Mouse (Mus musculus) hindbrain, embryonic 12.5 days (tissue): ENCODE data around the gene Galnt16. TPM values are rescaled to one million over a fixed set of nuclear protein-coding genes. Genes with fewer than 3 reads are reported as not detected.
A peak's percentile ranks its signal among the peaks of the same experiment; 100 is the strongest.

Source experiments
- ATAC-seq: fragments of 200-750 bp; cut with Nextera tagmentation; 2 replicates; pipeline ENCODE4 v1.8.0; 2017; ENCODE audit warnings: moderate TSS enrichment; ENCODE audit not compliant: low FRiP score
- H3K27ac ChIP-seq: fragments of 300-500 bp; sonication (generic); 2 replicates; pipeline ENCODE4 v1.5.1; 2016; ENCODE audit warnings: mild to moderate bottlenecking
- H3K27me3 ChIP-seq: fragments of 300-500 bp; sonication (generic); 2 replicates; pipeline ENCODE4 v1.6.1; 2016; ENCODE audit warnings: mild to moderate bottlenecking
- H3K36me3 ChIP-seq: fragments of 300-500 bp; sonication (generic); 2 replicates; pipeline ENCODE4 v1.6.1; 2016; ENCODE audit warnings: mild to moderate bottlenecking
- H3K4me1 ChIP-seq: fragments of 300-500 bp; sonication (generic); 2 replicates; pipeline ENCODE4 v1.6.1; 2016
- H3K4me2 ChIP-seq: fragments of 300-500 bp; sonication (generic); replicated peaks from 2 replicates; pipeline ENCODE4 v1.6.1; 2016; ENCODE audit warnings: mild to moderate bottlenecking
- H3K4me3 ChIP-seq: fragments of 300-500 bp; sonication (generic); 2 replicates; pipeline ENCODE4 v1.5.1; 2016; ENCODE audit warnings: mild to moderate bottlenecking
- H3K9ac ChIP-seq: fragments of 300-500 bp; sonication (generic); 2 replicates; pipeline ENCODE4 v1.6.1; 2016; ENCODE audit warnings: mild to moderate bottlenecking, moderate library complexity
- H3K9me3 ChIP-seq: fragments of 300-500 bp; sonication (generic); replicated peaks from 2 replicates; pipeline ENCODE4 v1.6.1; 2016; ENCODE audit warnings: mild to moderate bottlenecking
- WGBS: fragments of 180-500 bp; shearing (Covaris S2); methylation state at CpG from one replicate; pipeline ENCODE4 v1.1.7; 2016; 5-methylcytosine and 5-hydroxymethylcytosine counted together
- polyA plus RNA-seq: library from polyadenylated mRNA; unstranded; fragments of >200 nt; fragmentation: Nextera tagmentation; extraction: Ambion mirVana; gene quantifications from 2 replicates; pipeline ENCODE4 v1.2.1, GENCODE M21; 2016

Galnt16 gene
- polyA plus RNA-seq, 1 experiment from 2014 or later: 22.3 TPM

DNA sequence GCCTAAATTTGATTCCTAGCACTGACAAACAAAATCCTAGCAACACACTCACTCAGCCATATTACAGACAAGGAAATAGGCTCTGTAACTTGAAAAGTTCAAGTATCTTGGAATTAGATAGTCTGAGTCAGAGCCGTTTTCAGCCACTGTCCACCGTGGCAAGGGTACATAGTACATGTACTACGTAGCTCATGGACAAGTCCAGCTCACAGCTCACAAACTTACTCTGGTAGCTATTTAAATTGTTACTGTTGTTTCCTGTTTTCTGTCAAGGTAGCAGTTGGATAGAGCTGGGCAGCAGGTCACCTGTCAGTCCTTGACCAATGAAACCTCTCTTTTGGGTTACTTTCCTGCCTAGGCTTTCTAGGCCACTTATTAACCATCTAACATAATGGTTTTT lies 128.3 kb downstream of the Galnt16 start:
- Histone ChIP-seq H3K27ac (no peak overlapping the region), H3K27me3 (no peaks in the 10 kb centered on the region), H3K4me3 (no peak overlapping the region), H3K9me3 (no peaks in the 10 kb centered on the region), H3K4me1 (peaks cover 31% of the 10 kb centered on the region), H3K36me3 (0 out of 2 replicates have a peak, but pooled peaks cover 11% of the 10 kb centered on the region), H3K9ac (0 out of 2 replicates have a peak overlapping the region, but pooled peaks have one; percentile 36), H3K4me2 (peak overlapping the region; percentile 88)
- no peak for ATAC-seq
- WGBS: 96% methylated on average over 3 of the region's 3 CpGs

DNA sequence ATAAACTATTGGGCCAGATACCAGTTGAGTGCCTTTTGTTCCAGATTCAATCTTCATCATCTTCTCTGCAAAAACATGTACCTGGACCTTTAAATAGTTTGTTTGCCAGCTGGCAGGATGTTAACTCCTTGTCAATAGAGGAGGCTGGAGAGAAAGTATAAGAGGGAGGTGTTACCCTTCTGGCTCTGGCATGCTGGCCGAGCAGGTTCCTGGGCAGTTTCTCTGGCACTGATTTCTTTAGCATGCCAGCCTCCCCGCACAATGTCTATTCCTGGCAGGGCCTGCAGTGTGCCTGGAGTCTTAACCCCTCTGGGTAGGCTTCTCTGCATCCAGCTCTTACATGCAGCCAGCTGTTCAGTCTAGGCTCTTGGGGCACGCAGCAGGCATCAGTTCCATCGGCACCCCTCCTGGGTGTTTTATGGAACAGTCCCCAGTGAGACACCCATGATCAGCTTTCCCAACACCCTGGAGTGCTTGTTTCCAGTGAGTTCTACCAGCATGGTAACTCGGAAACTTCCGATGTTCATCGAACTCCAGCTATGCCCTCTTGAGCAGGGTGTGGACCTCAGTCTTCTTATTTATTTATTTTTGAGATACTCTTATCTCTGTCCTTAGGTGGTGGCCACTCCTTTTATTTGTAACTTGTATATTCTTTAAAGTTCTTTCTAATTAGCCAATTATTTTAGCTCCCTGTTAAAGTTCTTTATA lies 136.0 kb downstream of the Galnt16 start:
- H3K36me3 ChIP-seq: 0 out of 2 replicates have a peak, but pooled peaks cover 6% of the 10 kb centered on the region
- 92% methylated on average over 7 of the region's 7 CpGs for WGBS
- H3K27me3 ChIP-seq: no peaks in the 10 kb centered on the region
- no peak overlapping the region for H3K9ac ChIP-seq
- H3K4me1 ChIP-seq: no peaks in the 10 kb centered on the region
- no peak overlapping the region for H3K4me2 ChIP-seq
- ATAC-seq: no peak
- no peak overlapping the region for H3K4me3 ChIP-seq
- H3K9me3 ChIP-seq: no peaks in the 10 kb centered on the region
- no peak overlapping the region for H3K27ac ChIP-seq

DNA sequence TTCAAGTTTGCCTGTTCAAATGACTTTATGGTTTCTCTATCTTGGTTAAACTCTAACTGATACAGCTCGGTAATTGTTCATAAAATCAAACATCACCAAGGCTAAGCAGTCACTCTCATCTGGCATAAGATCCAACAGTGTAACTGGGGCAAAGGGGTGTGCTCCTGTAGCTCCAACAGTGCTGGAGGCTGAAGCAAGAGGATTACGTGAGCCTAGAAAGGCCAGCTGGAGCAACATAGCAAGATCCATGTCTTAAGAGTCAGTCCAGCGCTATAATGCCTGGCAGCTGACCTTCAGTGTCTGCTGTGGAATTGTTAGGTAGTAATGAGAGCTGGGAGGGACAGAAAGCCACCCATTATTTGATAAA lies 136.6 kb downstream of the Galnt16 start:
- Histone ChIP-seq H3K27me3 (no peaks in the 10 kb centered on the region), H3K9ac (no peak overlapping the region), H3K36me3 (0 out of 2 replicates have a peak, but pooled peaks cover 5% of the 10 kb centered on the region), H3K4me2 (no peak overlapping the region), H3K4me1 (no peaks in the 10 kb centered on the region), H3K9me3 (no peaks in the 10 kb centered on the region), H3K27ac (no peak overlapping the region), H3K4me3 (no peak overlapping the region)
- 96% methylated on average over 3 of the region's 3 CpGs for WGBS
- ATAC-seq: no peak

DNA sequence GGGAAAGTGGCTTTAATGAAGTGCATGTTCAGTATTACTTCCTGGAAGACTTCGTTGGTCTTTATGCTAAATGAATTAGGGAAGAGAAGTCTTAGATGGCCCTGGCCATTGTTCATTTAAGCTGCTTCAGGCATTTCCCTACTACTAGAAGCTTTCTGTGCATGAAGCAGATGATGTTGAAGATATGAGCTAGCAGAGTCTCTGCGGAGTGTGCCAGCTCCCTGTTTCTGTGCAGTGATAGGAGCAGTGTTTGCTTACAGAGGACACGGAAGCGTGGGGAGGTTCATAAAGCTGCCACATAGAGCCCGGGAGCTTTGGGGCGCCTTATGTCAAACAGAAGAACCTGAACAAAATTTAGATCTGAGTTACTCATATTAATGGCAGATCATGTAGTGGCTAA lies 140.6 kb downstream of the Galnt16 start:
- H3K9ac ChIP-seq: no peak overlapping the region
- no peak overlapping the region for H3K4me3 ChIP-seq
- no peak overlapping the region for H3K27ac ChIP-seq
- H3K27me3 ChIP-seq: no peaks in the 10 kb centered on the region
- H3K36me3 ChIP-seq: peaks cover 14% of the 10 kb centered on the region; the same call in 1 of the 2 replicates
- H3K9me3 ChIP-seq: no peaks in the 10 kb centered on the region
- 94% methylated on average over 6 of the region's 6 CpGs for WGBS
- ATAC-seq: no peak
- no peaks in the 10 kb centered on the region for H3K4me1 ChIP-seq
- H3K4me2 ChIP-seq: no peak overlapping the region

- H3K27me3 ChIP-seq: no peaks in the 10 kb centered on the region
- peaks cover 32% of the 10 kb centered on the region for H3K36me3 ChIP-seq
- no peak overlapping the region for H3K4me2 ChIP-seq
- no peak overlapping the region for H3K9ac ChIP-seq
- ATAC-seq: no peak
- H3K27ac ChIP-seq: no peak overlapping the region
- WGBS: 93% methylated on average over 10 of the region's 10 CpGs
- H3K4me3 ChIP-seq: no peak overlapping the region
- H3K9me3 ChIP-seq: no peaks in the 10 kb centered on the region
- H3K4me1 ChIP-seq: no peaks in the 10 kb centered on the region
These were observed 144.2 kb downstream of the Galnt16 start for GRCm38 (mm10) chr12:80662322-80662721.

DNA sequence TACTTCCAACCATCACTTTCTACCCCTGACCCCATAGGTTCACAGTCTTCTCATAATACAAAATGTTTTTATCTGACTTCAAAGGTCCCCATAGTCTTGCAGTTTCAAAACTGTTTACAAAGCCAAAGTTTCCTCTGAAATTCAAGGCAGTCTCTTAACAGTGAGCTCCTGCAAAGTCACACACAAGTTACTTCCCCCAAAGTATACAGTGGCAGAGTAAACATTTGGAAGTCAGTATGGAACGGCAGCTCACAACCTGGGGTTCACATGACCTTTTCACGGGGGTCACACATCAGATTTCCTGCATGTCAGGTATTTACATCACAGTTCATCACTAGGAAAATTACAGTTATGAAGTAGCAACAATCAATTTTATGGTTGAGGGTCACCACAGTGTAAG lies 145.9 kb downstream of the Galnt16 start:
- Histone ChIP-seq H3K4me2 (no peak overlapping the region), H3K27ac (no peak overlapping the region), H3K36me3 (peaks cover 39% of the 10 kb centered on the region), H3K4me1 (no peaks in the 10 kb centered on the region), H3K27me3 (no peaks in the 10 kb centered on the region), H3K9me3 (no peaks in the 10 kb centered on the region), H3K9ac (no peak overlapping the region), H3K4me3 (no peak overlapping the region)
- 81% methylated on average over 2 of the region's 2 CpGs for WGBS
- ATAC-seq: no peak

GRCm38 (mm10) chr12:80668391-80668790 lies 150.3 kb downstream of the Galnt16 start:
- Histone ChIP-seq H3K4me1 (no peaks in the 10 kb centered on the region), H3K9me3 (no peaks in the 10 kb centered on the region), H3K27ac (no peak overlapping the region), H3K36me3 (peaks cover 33% of the 10 kb centered on the region), H3K4me3 (no peak overlapping the region), H3K4me2 (no peak overlapping the region), H3K9ac (no peak overlapping the region), H3K27me3 (no peaks in the 10 kb centered on the region)
- 90% methylated on average over 2 of the region's 2 CpGs for WGBS
- ATAC-seq: no peak

DNA sequence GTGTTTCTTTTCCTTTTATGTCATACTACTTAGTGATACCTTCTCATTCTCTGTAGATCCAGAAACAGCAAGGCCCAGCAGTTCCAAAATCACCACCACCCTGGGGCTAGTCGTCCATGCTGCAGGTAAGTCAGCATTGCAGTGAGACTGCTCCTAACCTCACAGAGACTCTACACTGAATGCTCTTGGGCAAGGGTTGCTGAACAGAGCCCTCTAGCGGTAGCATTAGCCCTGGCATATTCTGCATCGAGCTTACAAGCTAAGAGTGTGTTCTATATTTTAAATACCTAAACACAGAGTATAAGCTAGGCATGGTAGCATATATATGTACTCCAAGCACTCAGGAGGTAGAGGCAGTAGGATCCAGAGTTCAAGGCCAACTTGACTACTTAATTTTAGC lies 155.1 kb downstream of the Galnt16 start:
- 17% methylated on average over 3 of the region's 3 CpGs for WGBS
- H3K4me1 ChIP-seq: no peaks in the 10 kb centered on the region
- ATAC-seq: no peak
- no peaks in the 10 kb centered on the region for H3K27me3 ChIP-seq
- H3K4me3 ChIP-seq: no peak overlapping the region
- H3K4me2 ChIP-seq: no peak overlapping the region
- no peak overlapping the region for H3K27ac ChIP-seq
- no peak overlapping the region for H3K9ac ChIP-seq
- peaks cover 38% of the 10 kb centered on the region for H3K36me3 ChIP-seq
- no peaks in the 10 kb centered on the region for H3K9me3 ChIP-seq

Other genes with a start within 250 kb of the Galnt16 start
- 28.1 and 30.5 TPM in 2 replicates for gene Dcaf5, start 81.7 kb upstream of the Galnt16 start, polyA plus RNA-seq
- gene Exd2, start 55.2 kb upstream of the Galnt16 start, polyA plus RNA-seq: 51.0 and 52.4 TPM in 2 replicates
- gene Slc39a9, start 125.6 kb downstream of the Galnt16 start, polyA plus RNA-seq: 29.0 and 30.1 TPM in 2 replicates
- 259 and 299 TPM in 2 replicates for gene Erh, start 126.1 kb downstream of the Galnt16 start, polyA plus RNA-seq
- gene Plekhd1, start 174.3 kb downstream of the Galnt16 start, polyA plus RNA-seq: 1.7 and 2.0 TPM in 2 replicates
- gene Ccdc177, start 242.4 kb downstream of the Galnt16 start, polyA plus RNA-seq: 5.9 and 6.7 TPM in 2 replicates